Mouse (Mus musculus): ENCODE results near the gene Rtkn2. TPM values are rescaled to one million over a fixed set of nuclear protein-coding genes. Genes with fewer than 3 reads are reported as not detected.
"Not testable (repeated sequence)": the region's sequence is repeated elsewhere in the genome, so short reads cannot be mapped to it uniquely, and the experiment has no call there.

The Rtkn2 gene
- total RNA-seq, 2 experiments from 2014 or later, result 4.4 to 5.1 TPM

DNA sequence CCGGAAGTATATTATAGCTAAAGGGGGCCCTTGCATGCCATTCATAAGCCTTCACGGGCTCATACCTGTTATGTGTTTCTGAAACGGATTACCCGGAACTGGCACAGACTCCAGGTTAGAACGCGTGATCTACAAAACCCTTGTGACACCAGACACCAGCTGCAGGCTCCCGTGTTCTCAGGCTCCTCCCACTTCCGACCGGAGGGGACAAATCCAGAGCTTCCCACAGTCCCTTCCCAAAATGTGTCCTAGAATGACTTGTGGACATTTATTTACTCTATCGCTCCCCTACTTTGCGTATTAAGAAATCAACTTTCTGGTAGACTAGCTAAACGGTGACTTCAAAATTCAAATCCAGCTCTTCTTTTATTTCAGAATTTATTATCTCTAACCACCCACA lies 94.9 kb downstream of the Rtkn2 start:
- DNase-seq (ENCODE audit: low spot score in 2 of 2), result no peak

DNA sequence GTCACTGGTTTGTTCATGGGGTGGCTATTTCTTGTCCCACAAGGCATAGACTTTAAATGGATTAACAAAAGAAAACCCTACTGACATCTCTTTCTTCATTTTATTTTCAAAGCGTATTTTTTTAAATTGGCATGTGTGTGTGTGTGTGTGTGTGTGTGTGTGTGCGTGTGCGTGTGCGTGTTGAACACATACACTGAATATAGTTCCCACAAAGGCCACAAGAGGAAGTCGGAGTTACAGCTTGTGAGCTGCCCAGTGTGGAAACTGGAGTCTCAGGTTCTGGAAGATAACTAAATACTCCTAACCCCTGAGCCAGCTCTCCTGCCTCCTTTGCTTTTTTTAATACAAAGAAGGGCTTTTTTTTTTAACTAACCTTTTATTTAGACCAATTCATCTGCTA lies 95.8 kb downstream of the Rtkn2 start:
- DNase-seq (ENCODE audit: low spot score in 2 of 2), result no peak

DNA sequence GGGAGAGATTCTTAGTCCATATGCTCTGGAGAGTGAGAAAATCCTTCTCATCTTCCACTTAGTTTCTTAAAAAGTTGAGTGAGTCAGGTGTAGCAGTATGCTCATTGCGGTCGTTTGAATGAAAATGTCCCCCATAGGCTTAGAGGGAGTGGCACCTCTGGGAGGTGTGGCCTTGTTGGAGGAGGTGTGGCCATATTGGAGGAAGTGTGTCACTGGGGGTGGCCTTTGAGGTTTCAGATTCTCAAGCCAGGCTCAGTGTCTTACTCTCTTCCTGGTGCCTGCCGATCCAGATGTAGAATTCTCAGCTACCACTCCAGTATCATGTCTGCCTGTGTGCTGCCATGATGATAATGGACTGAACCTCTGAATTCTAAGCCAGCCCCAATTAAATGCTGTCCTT lies 99.3 kb downstream of the Rtkn2 start:
- DNase-seq (ENCODE audit: low spot score in 2 of 2), result no peak

DNA sequence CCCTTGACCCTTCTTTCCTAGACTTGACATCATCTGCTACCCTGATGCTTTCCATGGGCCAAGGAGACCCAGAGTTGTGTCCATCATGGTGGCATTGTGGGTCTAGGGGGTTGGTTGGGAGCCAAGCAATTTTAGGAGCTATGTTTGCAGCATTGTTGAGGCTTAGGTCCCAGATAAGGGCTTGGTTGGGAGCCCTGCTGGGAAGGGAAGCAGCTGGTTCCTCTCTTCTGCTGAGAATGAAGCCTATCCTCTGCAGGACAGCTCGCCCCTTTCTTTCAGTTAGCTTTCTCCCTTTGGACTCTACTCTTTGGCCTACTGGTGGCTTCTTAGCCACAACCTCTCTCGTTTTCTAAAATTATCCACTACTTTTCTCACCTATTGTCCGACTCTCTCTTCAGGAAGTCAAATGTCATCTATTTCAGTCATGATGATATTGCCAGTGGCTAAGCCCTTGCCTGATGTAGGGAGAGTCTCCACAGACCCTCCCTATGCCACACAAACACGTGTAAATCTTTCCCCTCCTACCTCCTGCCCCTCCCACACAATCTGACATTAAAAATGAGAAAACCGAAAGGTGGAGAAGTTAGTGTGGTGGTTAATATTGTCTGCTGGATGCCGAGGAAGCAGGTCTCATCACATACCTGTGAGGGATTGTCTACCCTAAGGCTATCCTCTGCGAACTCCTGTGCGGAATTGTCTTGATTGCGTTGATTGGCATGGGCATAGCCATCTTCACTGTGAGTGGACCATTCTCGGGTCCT lies 100.7 kb downstream of the Rtkn2 start:
- no peak for DNase-seq (ENCODE audit: low spot score in 2 of 2)

DNA sequence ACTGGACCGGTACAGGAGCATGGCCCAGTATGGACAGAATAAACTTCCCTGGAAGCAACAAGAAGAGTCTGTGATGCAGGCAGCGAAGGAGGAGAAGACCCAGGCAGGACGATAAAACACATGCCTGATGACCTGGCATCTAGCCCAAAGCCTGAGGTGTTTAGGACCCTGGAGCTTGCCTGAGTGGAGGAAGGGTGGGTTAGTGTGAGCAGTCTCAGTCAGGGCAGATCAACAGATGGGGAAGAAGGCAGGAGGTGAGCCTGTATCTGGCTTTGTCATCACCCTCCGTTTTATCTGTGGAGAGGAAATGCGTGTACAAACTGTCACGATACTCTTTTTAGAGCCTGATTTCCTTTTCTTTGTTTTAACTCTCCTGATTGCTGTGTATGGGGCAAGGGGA lies 102.3 kb downstream of the Rtkn2 start:
- DNase-seq (ENCODE audit: low spot score in 2 of 2), result no peak

DNA sequence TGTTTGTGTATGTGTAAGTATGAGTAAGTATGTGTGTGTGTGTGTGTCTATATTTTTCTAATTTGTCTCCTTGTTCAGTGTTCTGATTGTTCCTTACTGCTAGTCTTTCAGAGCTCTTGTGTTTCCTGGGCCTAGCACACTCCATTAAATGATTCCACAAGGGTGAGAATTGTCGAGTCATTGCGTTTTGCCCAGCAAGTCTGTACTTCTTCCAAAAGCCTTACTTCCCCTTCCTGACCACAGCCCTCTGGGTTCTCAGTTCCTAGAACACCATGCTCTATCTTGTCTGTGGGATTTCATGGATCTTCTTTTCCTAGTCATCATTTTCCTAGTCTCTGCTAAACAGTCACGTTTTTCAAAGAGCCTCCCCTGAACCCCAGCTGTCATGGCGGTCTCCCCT lies 106.2 kb downstream of the Rtkn2 start:
- DNase-seq (ENCODE audit: low spot score in 2 of 2), result no peak

DNA sequence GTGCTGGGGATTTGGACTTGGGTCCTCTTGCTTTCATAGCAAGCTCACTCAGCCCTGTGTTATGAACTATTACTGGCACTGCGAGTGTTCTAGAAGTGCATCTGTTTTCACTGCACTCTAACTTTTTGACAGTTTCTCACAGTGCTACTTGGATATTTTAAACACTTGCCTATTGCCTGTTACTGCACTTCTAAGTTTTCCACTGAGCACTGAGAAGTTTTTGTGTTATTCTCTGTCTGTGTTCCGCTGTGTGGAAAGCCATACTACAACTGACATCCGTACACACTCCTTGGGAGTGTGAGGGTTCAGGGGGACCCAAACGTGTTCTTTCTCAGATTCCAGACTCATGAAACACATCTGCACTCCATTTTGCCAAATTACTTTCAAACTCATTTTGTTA lies 107.6 kb downstream of the Rtkn2 start:
- no peak for DNase-seq (ENCODE audit: low spot score in 2 of 2)

DNA sequence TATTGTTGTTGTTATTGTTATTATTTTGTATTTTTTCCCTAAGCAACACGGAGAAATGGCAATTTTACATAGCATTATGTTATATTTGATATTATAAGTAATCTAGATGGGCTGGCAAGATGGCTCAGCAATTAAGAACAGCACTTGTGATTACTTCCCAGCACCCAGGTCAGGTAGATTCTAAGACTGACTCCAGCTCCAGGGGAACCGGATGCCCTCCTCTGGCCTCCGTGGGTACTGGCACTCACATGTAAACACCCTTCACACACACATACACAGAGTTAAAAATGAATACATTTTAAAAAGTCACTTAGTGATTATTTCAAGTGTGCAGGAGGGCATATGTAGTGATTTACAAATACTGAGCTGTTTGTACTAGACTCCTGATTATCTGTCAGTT lies 108.4 kb downstream of the Rtkn2 start:
- no peak for DNase-seq (ENCODE audit: low spot score in 2 of 2)

- DNase-seq (ENCODE audit: low spot score in 2 of 2), result no peak
These were observed 110.2 kb downstream of the Rtkn2 start for GRCm38 (mm10) chr10:68089435-68090196.

- no peak for DNase-seq (ENCODE audit: low spot score in 2 of 2)
These were observed 110.8 kb downstream of the Rtkn2 start for GRCm38 (mm10) chr10:68090197-68090535.

- no peak for DNase-seq (ENCODE audit: low spot score in 2 of 2)
These were observed 111.2 kb downstream of the Rtkn2 start for GRCm38 (mm10) chr10:68090544-68090943.

- DNase-seq (ENCODE audit: low spot score in 2 of 2), result no peak
These were observed 111.6 kb downstream of the Rtkn2 start for GRCm38 (mm10) chr10:68091011-68091410.

DNA sequence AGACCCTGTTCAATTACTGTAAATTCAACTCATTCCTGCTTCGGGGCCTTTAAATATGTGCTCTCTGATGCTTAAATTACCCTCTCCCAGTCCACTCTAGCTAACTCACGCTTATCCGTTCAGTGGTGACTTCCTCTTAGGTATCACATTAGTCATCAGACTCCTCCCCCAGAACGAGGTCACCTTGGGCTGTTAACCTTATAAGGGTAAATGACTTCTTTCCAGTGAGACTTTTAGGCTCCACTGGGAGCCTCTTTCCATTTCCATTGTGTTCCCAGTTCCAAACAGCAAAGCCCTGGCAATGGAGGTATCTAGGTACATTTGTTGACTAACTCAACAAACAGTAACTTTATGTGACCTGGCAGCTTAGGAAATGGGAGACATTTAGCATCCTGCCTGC lies 112.5 kb downstream of the Rtkn2 start:
- no peak for DNase-seq (ENCODE audit: low spot score in 2 of 2)

GRCm38 (mm10) chr10:68093496-68093895 lies 114.1 kb downstream of the Rtkn2 start:
- no peak for DNase-seq (ENCODE audit: low spot score in 2 of 2)

GRCm38 (mm10) chr10:68095136-68095535 lies 115.8 kb downstream of the Rtkn2 start:
- no peak for DNase-seq (ENCODE audit: low spot score in 2 of 2)

DNA sequence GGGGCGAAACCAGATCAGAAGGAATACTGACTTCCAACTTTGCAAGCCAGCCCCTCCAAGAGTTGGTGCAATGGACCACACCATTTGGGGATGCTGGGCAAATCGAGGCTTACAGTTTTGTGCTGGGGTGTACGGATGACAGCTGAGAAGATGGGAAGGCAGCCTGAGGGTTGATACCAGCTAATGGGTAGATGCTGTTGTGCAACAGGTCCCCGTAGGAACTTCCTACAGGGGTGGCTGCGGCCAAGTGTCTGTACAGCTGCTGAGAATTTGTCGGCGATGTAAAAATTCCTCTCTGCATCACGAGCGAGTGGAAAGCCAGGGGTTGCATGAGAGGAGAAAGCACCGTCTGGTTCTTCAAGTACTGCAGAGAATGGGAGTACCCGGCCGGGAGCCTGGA lies 117.0 kb downstream of the Rtkn2 start:
- no peak for DNase-seq (ENCODE audit: low spot score in 2 of 2)

DNA sequence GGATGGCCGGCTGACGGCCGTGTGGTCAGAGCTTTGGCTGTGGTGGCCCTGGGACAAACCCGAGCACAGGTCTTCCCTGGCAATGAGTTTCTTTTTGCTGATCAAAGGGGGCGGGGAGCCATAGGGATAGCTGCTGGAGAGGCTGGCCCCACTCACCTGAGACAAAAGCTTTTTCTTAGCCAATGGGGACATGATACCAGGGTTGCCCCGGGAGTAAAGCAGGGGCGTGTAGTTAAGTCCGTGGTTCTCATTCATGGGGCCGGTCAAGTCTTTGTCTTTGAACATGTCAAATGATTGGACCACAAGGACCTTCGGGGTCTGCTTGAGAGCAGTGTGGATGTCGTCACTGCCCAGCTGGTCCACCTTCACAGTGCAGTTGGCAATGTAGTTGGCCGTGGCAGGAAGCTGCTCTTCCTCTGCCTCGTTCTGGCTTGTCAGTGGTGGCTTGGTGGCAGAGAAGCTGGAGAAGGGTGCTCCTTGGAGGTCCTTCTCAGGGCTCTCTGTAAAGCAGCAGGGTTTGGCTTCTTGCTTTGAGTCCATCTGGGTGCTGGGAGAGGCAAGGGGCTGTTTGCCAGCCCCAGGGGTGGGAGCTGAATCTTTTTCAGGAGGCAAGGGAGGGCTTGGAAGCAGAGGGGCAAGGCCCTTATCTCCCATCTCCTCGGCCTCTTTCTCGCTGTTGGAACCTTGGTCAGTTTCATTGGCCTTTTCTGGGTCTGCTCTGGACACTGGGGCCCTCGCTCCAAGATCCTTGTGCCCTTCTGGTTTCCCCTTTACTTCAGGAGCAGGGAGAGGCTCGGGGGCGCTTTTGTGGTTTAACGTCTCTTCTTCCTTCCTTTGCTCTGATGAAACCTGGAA lies 118.7 kb downstream of the Rtkn2 start:
- DNase-seq (ENCODE audit: low spot score in 2 of 2), result no peak

- not testable (repeated sequence) for DNase-seq (ENCODE audit: low spot score in 2 of 2)
These were observed 120.4 kb downstream of the Rtkn2 start for GRCm38 (mm10) chr10:68099801-68100200.

DNA sequence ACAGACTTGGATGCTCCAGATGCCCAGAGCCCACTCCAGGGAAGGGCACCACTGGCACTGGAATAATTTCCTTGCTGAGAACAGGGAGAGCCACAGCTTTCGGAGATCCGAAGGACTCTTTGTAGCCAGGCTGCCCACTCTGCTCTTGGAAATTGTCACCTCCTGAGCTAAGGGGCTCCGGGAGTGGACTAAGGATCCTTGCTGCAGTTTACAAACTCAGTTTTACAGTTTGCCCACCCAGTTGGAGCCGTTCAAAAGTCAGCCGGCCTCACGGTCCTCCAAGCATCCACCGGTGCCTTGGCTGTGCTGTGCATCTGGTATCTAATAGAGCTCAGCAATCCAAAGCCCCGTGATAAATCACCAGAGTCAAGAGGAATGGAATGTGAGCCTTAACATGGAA lies 121.1 kb downstream of the Rtkn2 start:
- no peak for DNase-seq (ENCODE audit: low spot score in 2 of 2)

GRCm38 (mm10) chr10:68101251-68101650 lies 121.9 kb downstream of the Rtkn2 start:
- no peak for DNase-seq (ENCODE audit: low spot score in 2 of 2)

- no peak for DNase-seq (ENCODE audit: low spot score in 2 of 2)
These were observed 123.2 kb downstream of the Rtkn2 start for GRCm38 (mm10) chr10:68102566-68102965.

Measured in layer of hippocampus, postnatal 14 days (tissue).